In the genomic region with DNA sequence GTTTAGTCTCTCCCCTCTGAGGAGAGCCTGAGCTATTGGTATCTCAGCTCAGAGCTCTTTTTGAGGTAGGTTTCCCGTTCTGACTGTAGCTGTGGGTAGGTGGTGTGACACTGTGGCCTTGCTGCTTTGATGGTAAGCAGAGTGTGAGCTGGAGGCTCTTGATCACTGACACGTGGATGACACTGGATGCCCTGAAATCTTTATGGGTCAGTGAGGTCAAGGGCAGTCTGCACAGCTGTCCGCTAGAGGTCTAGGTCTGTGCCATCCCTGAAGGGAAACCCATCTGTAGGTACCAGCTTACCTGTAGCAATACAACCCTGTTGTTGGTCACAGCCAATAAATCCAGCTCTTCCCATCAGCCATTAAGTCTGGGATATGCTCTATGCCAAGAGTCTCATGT, we compare ENCODE assay signal across 16 mouse cellular contexts. TPM values are rescaled to one million over a fixed set of nuclear protein-coding genes. Genes with fewer than 3 reads are reported as not detected.
DNase-seq lines count a peak whose midpoint lies in the region; ATAC-seq and TF ChIP-seq lines count a peak whose summit lies in the region.
"Had no signal": no experiment of that assay in that cellular context is flagged by ENCODE, and none has a peak within 500 bp of the region (broad histone marks: within the 10 kb centered on the region; RNA-seq: fewer than 3 reads in every experiment).

No protein-coding gene starts in this region.

- peaks cover 18% of the 10 kb centered on the region for H3K36me3 ChIP-seq in liver, adult 2 months (ENCODE audit: control insufficient read depth, insufficient read depth, low read length)
- peaks cover 10% of the 10 kb centered on the region; the same call in 1 of the 2 replicates for H3K36me3 ChIP-seq in intestine, embryonic 15.5 days
- peaks cover 9% of the 10 kb centered on the region for H3K36me3 ChIP-seq in liver, embryonic 14.5 days (replicated peaks; ENCODE audit: control insufficient read depth, insufficient read depth, low read depth)
- no peaks in the 10 kb centered on the region for H3K36me3 ChIP-seq in kidney, adult 2 months (ENCODE audit: control insufficient read depth, insufficient read depth, low read length)

- H3K9me3 ChIP-seq in intestine, embryonic 15.5 days: no peaks in the 10 kb centered on the region
- H3K9me3 ChIP-seq in liver, embryonic 14.5 days (ENCODE audit: control insufficient read depth, low read length): no peaks in the 10 kb centered on the region
- H3K9me3 ChIP-seq: stomach, embryonic 15.5 days had no signal

- DNase-seq in liver, adult 2 months (ENCODE audit: extremely low read depth, low read depth, low spot score): peak; percentile 82
- no peak for DNase-seq in liver
- DNase-seq in liver, embryonic 14.5 days (ENCODE audit: low read depth in 3 of 3, low spot score in 3 of 3): no peak
- DNase-seq in kidney, adult 2 months: no peak
- DNase-seq in lung, postnatal 14 days: no peak
- DNase-seq: adrenal gland, adult 8-10 months; B cell, adult 2 months; cerebellum, adult 11-12 months; cerebellum, postnatal 10 days; kidney, postnatal 36 days; right cerebral cortex, postnatal 25 days; thymus, postnatal 25 days had no signal

- TF ChIP-seq CTCF in liver, adult 2 months (IDR thresholded peaks at IDR 0.05; ENCODE audit: low read depth, low read length): peak; percentile 17; the same call in 1 of the 2 replicates
- no peak for TF ChIP-seq CTCF in liver, embryonic 14.5 days (IDR thresholded peaks at IDR 0.05; ENCODE audit: low read depth)
- no peak for TF ChIP-seq CTCF in kidney, adult 2 months (conservative IDR thresholded peaks at IDR 0.05; ENCODE audit: insufficient read depth, insufficient read length, low read depth, low read length)

- peaks cover 9% of the 10 kb centered on the region; the same call in 1 of the 2 replicates for H3K79me2 ChIP-seq in liver, adult 2 months (ENCODE audit: control insufficient read depth, insufficient read depth, low read length)

- 19% methylated on average over 3 of the region's 3 CpGs for WGBS in liver, adult 2 months
- 69% methylated on average over 3 of the region's 3 CpGs for WGBS in intestine, embryonic 15.5 days
- WGBS in liver, embryonic 14.5 days (ENCODE audit: insufficient replicate concordance): 55% methylated on average over 3 of the region's 3 CpGs
- 50% methylated on average over 3 of the region's 3 CpGs for WGBS in kidney, adult 2 months

- no peaks in the 10 kb centered on the region for H3K27me3 ChIP-seq in liver, adult 2 months (ENCODE audit: control insufficient read depth, insufficient read depth, low read length)
- no peaks in the 10 kb centered on the region for H3K27me3 ChIP-seq in intestine, embryonic 15.5 days (replicated peaks)
- H3K27me3 ChIP-seq in liver, embryonic 14.5 days (ENCODE audit: control insufficient read depth, insufficient read depth, low read length): no peaks in the 10 kb centered on the region
- H3K27me3 ChIP-seq in kidney, adult 2 months (replicated peaks; ENCODE audit: control insufficient read depth, insufficient read depth, low read length): no peaks in the 10 kb centered on the region
- H3K27me3 ChIP-seq: stomach, embryonic 15.5 days had no signal

- no peak overlapping the region for H3K4me2 ChIP-seq in intestine, embryonic 15.5 days (replicated peaks)
- H3K4me2 ChIP-seq in liver, embryonic 14.5 days (ENCODE audit: low read depth): no peak overlapping the region
- H3K4me2 ChIP-seq: midbrain, embryonic 11.5 days; stomach, embryonic 15.5 days had no signal

- H3K4me3 ChIP-seq in liver, adult 2 months (ENCODE audit: insufficient read depth, low read depth, low read length): no peak overlapping the region
- no peak overlapping the region for H3K4me3 ChIP-seq in intestine, embryonic 15.5 days (replicated peaks)
- H3K4me3 ChIP-seq in liver, embryonic 14.5 days (ENCODE audit: insufficient read depth in 1 of 2, low read depth in 2 of 2, low read length in 2 of 2): no peak overlapping the region
- H3K4me3 ChIP-seq in kidney, adult 2 months (ENCODE audit: insufficient read depth, low read depth, low read length): no peak overlapping the region
- H3K4me3 ChIP-seq: stomach, embryonic 15.5 days had no signal

- H3K9ac ChIP-seq in liver, adult 2 months (ENCODE audit: low read depth, low read length): no peak overlapping the region
- no peak overlapping the region for H3K9ac ChIP-seq in intestine, embryonic 15.5 days
- no peak overlapping the region for H3K9ac ChIP-seq in liver, embryonic 14.5 days (replicated peaks)
- H3K9ac ChIP-seq: stomach, embryonic 15.5 days had no signal

- ATAC-seq in intestine, embryonic 15.5 days: peak; percentile 14; the same call in 1 of the 2 replicates
- ATAC-seq in liver, embryonic 14.5 days (ENCODE audit: insufficient read depth): peak; percentile 19; the same call in 1 of the 2 replicates
- no peak for ATAC-seq in erythroblast, adult 5-6 weeks (replicated peaks; ENCODE audit: low FRiP score, poor library complexity, severe bottlenecking)

- TF ChIP-seq POLR2A in liver, adult 2 months (IDR thresholded peaks at IDR 0.05; ENCODE audit: extremely low read depth, insufficient read depth, low read length): no peak
- TF ChIP-seq POLR2A in kidney, adult 2 months (IDR thresholded peaks at IDR 0.05; ENCODE audit: low read depth, low read length): no peak

- H3K4me1 ChIP-seq in liver, adult 2 months (ENCODE audit: control insufficient read depth, insufficient read depth, low read length): peaks cover 25% of the 10 kb centered on the region
- H3K4me1 ChIP-seq in intestine, embryonic 15.5 days (replicated peaks): 0 out of 2 replicates have a peak, but pooled peaks cover 6% of the 10 kb centered on the region
- H3K4me1 ChIP-seq in liver, embryonic 14.5 days (replicated peaks; ENCODE audit: control insufficient read depth in 2 of 2, insufficient read depth in 2 of 2, low read length in 1 of 2): peaks cover 0 to 5% of the 10 kb centered on the region in 2 experiments; a peak in 2 of 4 replicates
- H3K4me1 ChIP-seq in kidney, adult 2 months (ENCODE audit: control insufficient read depth, insufficient read depth, low read length): no peaks in the 10 kb centered on the region
- H3K4me1 ChIP-seq: stomach, embryonic 15.5 days had no signal

- peak overlapping the region; percentile 15 for H3K27ac ChIP-seq in liver, adult 2 months (replicated peaks; ENCODE audit: insufficient read depth, low read depth, low read length)
- H3K27ac ChIP-seq in intestine, embryonic 15.5 days: no peak overlapping the region
- no peak overlapping the region for H3K27ac ChIP-seq in liver, embryonic 14.5 days
- no peak overlapping the region for H3K27ac ChIP-seq in kidney, adult 2 months (ENCODE audit: insufficient read depth, low read depth, low read length)
- H3K27ac ChIP-seq: stomach, embryonic 15.5 days had no signal

- no peak for TF ChIP-seq EP300 in liver, embryonic 14.5 days (IDR thresholded peaks at IDR 0.05; ENCODE audit: low read depth)

RNA-seq across cellular contexts. Expression of a gene that starts 10.7 kb away (rescaled TPM):
- total RNA-seq in liver, adult 2 months (2014; rRNA removed): 101 and 119 TPM in 2 replicates
- polyA plus RNA-seq in liver, adult 2 months (2012; rRNA removed): 56.4 and 61.8 TPM in 2 replicates
- 89.4 and 92.1 TPM in 2 replicates for polyA plus RNA-seq in intestine, embryonic 15.5 days (2015; fragmentation: Nextera tagmentation; extraction: Ambion mirVana)
- polyA plus RNA-seq in liver, embryonic 14.5 days (2012; rRNA removed): 13.0 and 17.2 TPM in 2 replicates
- 41.0 and 46.2 TPM in 2 replicates for polyA plus RNA-seq in liver, embryonic 14.5 days (2014; fragmentation: Nextera tagmentation; extraction: Ambion mirVana)
- 17.1 and 33.6 TPM in 2 replicates for total RNA-seq in erythroblast, adult 5-6 weeks (2015; ENCODE audit: low replicate concordance)
- total RNA-seq in erythroblast, adult 5-6 weeks (2017; ENCODE audit: low replicate concordance): 4.9 and 5.2 TPM in 2 replicates
- 35.2 and 53.9 TPM in 2 replicates for polyA plus RNA-seq in kidney, adult 2 months (2012; rRNA removed)

RNA-seq across cellular contexts. Expression of a gene that starts 36.4 kb away (rescaled TPM):
- 4.4 and 4.7 TPM in 2 replicates for total RNA-seq in liver, adult 2 months (2014; rRNA removed)
- 4.3 and 5.3 TPM in 2 replicates for polyA plus RNA-seq in liver, adult 2 months (2012; rRNA removed)
- 26.1 and 27.9 TPM in 2 replicates for polyA plus RNA-seq in intestine, embryonic 15.5 days (2015; fragmentation: Nextera tagmentation; extraction: Ambion mirVana)
- polyA plus RNA-seq in liver, embryonic 14.5 days (2012; rRNA removed): 7.1 and 9.7 TPM in 2 replicates
- polyA plus RNA-seq in liver, embryonic 14.5 days (2014; fragmentation: Nextera tagmentation; extraction: Ambion mirVana): 9.3 and 10.3 TPM in 2 replicates
- total RNA-seq in erythroblast, adult 5-6 weeks (2015; ENCODE audit: low replicate concordance): 2.1 and 10.4 TPM in 2 replicates
- total RNA-seq in erythroblast, adult 5-6 weeks (2017; ENCODE audit: low replicate concordance): 7.6 and 9.3 TPM in 2 replicates
- 8.5 and 9.8 TPM in 2 replicates for polyA plus RNA-seq in kidney, adult 2 months (2012; rRNA removed)

RNA-seq across cellular contexts. Expression of a gene that starts 50.0 kb away (rescaled TPM):
- total RNA-seq in liver, adult 2 months (2014; rRNA removed): 391 and 441 TPM in 2 replicates
- 136 and 137 TPM in 2 replicates for polyA plus RNA-seq in liver, adult 2 months (2012; rRNA removed)
- polyA plus RNA-seq in intestine, embryonic 15.5 days (2015; fragmentation: Nextera tagmentation; extraction: Ambion mirVana): 676 and 798 TPM in 2 replicates
- polyA plus RNA-seq in liver, embryonic 14.5 days (2012; rRNA removed): 548 and 604 TPM in 2 replicates
- 640 and 652 TPM in 2 replicates for polyA plus RNA-seq in liver, embryonic 14.5 days (2014; fragmentation: Nextera tagmentation; extraction: Ambion mirVana)
- 581 and 663 TPM in 2 replicates for total RNA-seq in erythroblast, adult 5-6 weeks (2015; ENCODE audit: low replicate concordance)
- 566 and 639 TPM in 2 replicates for total RNA-seq in erythroblast, adult 5-6 weeks (2017; ENCODE audit: low replicate concordance)
- polyA plus RNA-seq in kidney, adult 2 months (2012; rRNA removed): 212 and 286 TPM in 2 replicates
